Mouse (Mus musculus): ENCODE data around the gene Gm21887. TPM values are rescaled to one million over a fixed set of nuclear protein-coding genes. Genes with fewer than 3 reads are reported as not detected.
"Not testable (repeated sequence)": the region's sequence is repeated elsewhere in the genome, so short reads cannot be mapped to it uniquely, and the experiment has no call there.

Gene Gm21887
- polyA plus RNA-seq, 1 experiment from 2014 or later, result 169 TPM

GRCm38 (mm10) chrX:170002510-170003197 lies 6.8 kb upstream of the Gm21887 start:
- not testable (repeated sequence) for H3K4me3 ChIP-seq
- 43% methylated on average over 18 of the region's 18 CpGs for WGBS
- peak; percentile 58; the same call in 1 of the 2 replicates for ATAC-seq (ENCODE audit: low FRiP score)

GRCm38 (mm10) chrX:170003536-170003935 lies 5.9 kb upstream of the Gm21887 start:
- H3K4me3 ChIP-seq; H3K4me1 ChIP-seq (replicated peaks); H3K27me3 ChIP-seq; H3K36me3 ChIP-seq; H3K27ac ChIP-seq; ATAC-seq (ENCODE audit: low FRiP score); H3K9ac ChIP-seq; H3K4me2 ChIP-seq: not testable (repeated sequence)
- 26% methylated on average over 1 of the region's 1 CpGs for WGBS
- H3K9me3 ChIP-seq, result peaks cover 33% of the 10 kb centered on the region

More at GRCm38 (mm10) chrX:170002510-170003197, 6.8 kb upstream of the Gm21887 start:
- H3K4me1 ChIP-seq (replicated peaks); H3K9ac ChIP-seq; H3K36me3 ChIP-seq; H3K27me3 ChIP-seq; H3K4me2 ChIP-seq; H3K27ac ChIP-seq: not testable (repeated sequence)
- peaks cover 24% of the 10 kb centered on the region for H3K9me3 ChIP-seq

GRCm38 (mm10) chrX:170004236-170004635 lies 5.2 kb upstream of the Gm21887 start:
- H3K4me1 ChIP-seq (replicated peaks); H3K4me3 ChIP-seq; H3K9ac ChIP-seq; H3K27ac ChIP-seq; H3K27me3 ChIP-seq; ATAC-seq (ENCODE audit: low FRiP score); H3K36me3 ChIP-seq; H3K4me2 ChIP-seq: not testable (repeated sequence)
- 47% methylated on average over 2 of the region's 2 CpGs for WGBS
- peaks cover 35% of the 10 kb centered on the region for H3K9me3 ChIP-seq

- H3K36me3 ChIP-seq; H3K9ac ChIP-seq; H3K4me2 ChIP-seq; H3K4me3 ChIP-seq; ATAC-seq (ENCODE audit: low FRiP score); H3K4me1 ChIP-seq (replicated peaks); H3K27me3 ChIP-seq; H3K27ac ChIP-seq: not testable (repeated sequence)
- WGBS, result 40% methylated on average over 5 of the region's 5 CpGs
- H3K9me3 ChIP-seq, result peaks cover 40% of the 10 kb centered on the region
Measured at GRCm38 (mm10) chrX:170004793-170005192, 4.7 kb upstream of the Gm21887 start.

- not testable (repeated sequence) for H3K4me2 ChIP-seq; H3K27me3 ChIP-seq; ATAC-seq (ENCODE audit: low FRiP score); H3K9ac ChIP-seq; H3K4me1 ChIP-seq (replicated peaks); H3K27ac ChIP-seq; H3K36me3 ChIP-seq; H3K4me3 ChIP-seq
- 27% methylated on average over 13 of the region's 13 CpGs for WGBS
- H3K9me3 ChIP-seq, result peaks cover 43% of the 10 kb centered on the region
Measured at GRCm38 (mm10) chrX:170005194-170005593, 4.3 kb upstream of the Gm21887 start.

GRCm38 (mm10) chrX:170005695-170006297 lies 3.7 kb upstream of the Gm21887 start:
- peaks cover 46% of the 10 kb centered on the region for H3K9me3 ChIP-seq
- H3K36me3 ChIP-seq; H3K4me1 ChIP-seq (replicated peaks); H3K27ac ChIP-seq; H3K4me2 ChIP-seq; H3K9ac ChIP-seq; H3K4me3 ChIP-seq; ATAC-seq (ENCODE audit: low FRiP score); H3K27me3 ChIP-seq: not testable (repeated sequence)
- WGBS, result 56% methylated on average over 1 of the region's 1 CpGs

- not testable (repeated sequence) for H3K27ac ChIP-seq; H3K4me1 ChIP-seq (replicated peaks); H3K9ac ChIP-seq; H3K27me3 ChIP-seq; H3K4me2 ChIP-seq; ATAC-seq (ENCODE audit: low FRiP score); H3K4me3 ChIP-seq
- Histone ChIP-seq H3K9me3 (peaks cover 46% of the 10 kb centered on the region), H3K36me3 (peaks cover 13% of the 10 kb centered on the region)
- 49% methylated on average over 3 of the region's 3 CpGs for WGBS
Measured at GRCm38 (mm10) chrX:170006694-170007247, 2.7 kb upstream of the Gm21887 start.

GRCm38 (mm10) chrX:170007375-170008178 lies 1.9 kb upstream of the Gm21887 start:
- not testable (repeated sequence) for H3K4me3 ChIP-seq; H3K9ac ChIP-seq; ATAC-seq (ENCODE audit: low FRiP score); H3K4me2 ChIP-seq; H3K27ac ChIP-seq; H3K27me3 ChIP-seq; H3K4me1 ChIP-seq (replicated peaks)
- Histone ChIP-seq H3K36me3 (peaks cover 13% of the 10 kb centered on the region), H3K9me3 (peaks cover 46% of the 10 kb centered on the region)
- 44% methylated on average over 2 of the region's 2 CpGs for WGBS

- H3K9ac ChIP-seq; H3K4me1 ChIP-seq (replicated peaks); H3K4me3 ChIP-seq; H3K27me3 ChIP-seq; H3K27ac ChIP-seq; ATAC-seq (ENCODE audit: low FRiP score); H3K4me2 ChIP-seq: not testable (repeated sequence)
- Histone ChIP-seq H3K36me3 (peaks cover 13% of the 10 kb centered on the region), H3K9me3 (peaks cover 46% of the 10 kb centered on the region)
Measured at GRCm38 (mm10) chrX:170008179-170008467, 1.3 kb upstream of the Gm21887 start.

- H3K27me3 ChIP-seq; H3K4me1 ChIP-seq (replicated peaks); H3K4me3 ChIP-seq; H3K9ac ChIP-seq; ATAC-seq (ENCODE audit: low FRiP score): not testable (repeated sequence)
- 39% methylated on average over 3 of the region's 3 CpGs for WGBS
- Histone ChIP-seq H3K4me2 (peak overlapping the region; percentile 8; the same call in 1 of the 2 replicates), H3K27ac (peak overlapping the region; percentile 6; the same call in 1 of the 2 replicates), H3K9me3 (peaks cover 46% of the 10 kb centered on the region), H3K36me3 (peaks cover 13% of the 10 kb centered on the region)
Measured at GRCm38 (mm10) chrX:170008584-170008983, 875 bp upstream of the Gm21887 start.

- not testable (repeated sequence) for H3K4me2 ChIP-seq
Measured at GRCm38 (mm10) chrX:170009801-170010221, 352 bp downstream of the Gm21887 start.

More at GRCm38 (mm10) chrX:170009801-170010221, 352 bp downstream of the Gm21887 start:
- ATAC-seq (ENCODE audit: low FRiP score), result peak; percentile 97
- Histone ChIP-seq H3K27ac (peak overlapping the region; percentile 66), H3K9me3 (peaks cover 39% of the 10 kb centered on the region), H3K36me3 (peaks cover 13% of the 10 kb centered on the region), H3K4me3 (peak overlapping the region; percentile 46), H3K9ac (peak overlapping the region; percentile 68)
- not testable (repeated sequence) for H3K4me1 ChIP-seq (replicated peaks); H3K27me3 ChIP-seq
- 64% methylated on average over 25 of the region's 25 CpGs for WGBS
